Mouse (Mus musculus) neural tube, embryonic 14.5 days (tissue): ENCODE data around the gene Fuca1. TPM values are rescaled to one million over a fixed set of nuclear protein-coding genes. Genes with fewer than 3 reads are reported as not detected.

Experiments used
- ATAC-seq: fragments of 200-750 bp; cut with Nextera tagmentation; 2 replicates; pipeline ENCODE4 v1.8.0; 2017; ENCODE audit warnings: low read depth, mild to moderate bottlenecking, moderate TSS enrichment, moderate library complexity
- H3K27ac ChIP-seq: fragments of 300-500 bp; sonication (generic); 2 replicates; pipeline ENCODE4 v1.5.1; 2014; ENCODE audit warnings: low read depth, mild to moderate bottlenecking, control low read depth, low read length, moderate library complexity, mixed read lengths
- H3K27me3 ChIP-seq: fragments of 300-500 bp; sonication (generic); 2 replicates; pipeline ENCODE4 v1.6.1; 2014; ENCODE audit warnings: low read length; ENCODE audit not compliant: control insufficient read depth, insufficient read depth
- H3K36me3 ChIP-seq: fragments of 300-500 bp; sonication (generic); 2 replicates; pipeline ENCODE4 v1.6.1; 2014; ENCODE audit warnings: low read length, mixed read lengths; ENCODE audit not compliant: control insufficient read depth, insufficient read depth
- H3K4me1 ChIP-seq: fragments of 300-500 bp; sonication (generic); 2 replicates; pipeline ENCODE4 v1.6.1; 2014; ENCODE audit warnings: low read length; ENCODE audit not compliant: control insufficient read depth, insufficient read depth
- H3K4me2 ChIP-seq: fragments of 300-500 bp; sonication (generic); 2 replicates; pipeline ENCODE4 v1.6.1; 2014; ENCODE audit warnings: mild to moderate bottlenecking, low read depth, low read length, control low read depth
- H3K4me3 ChIP-seq: fragments of 300-500 bp; sonication (generic); 2 replicates; pipeline ENCODE4 v1.5.1; 2014; ENCODE audit warnings: low read depth, low read length, control low read depth, mixed read lengths
- H3K9ac ChIP-seq: fragments of 300-500 bp; sonication (generic); replicated peaks from 2 replicates; pipeline ENCODE4 v1.6.1; 2014; ENCODE audit warnings: low read depth, mild to moderate bottlenecking, control low read depth, low read length, mixed read lengths
- H3K9me3 ChIP-seq: fragments of 300-500 bp; sonication (generic); 2 replicates; pipeline ENCODE4 v1.6.1; 2016; ENCODE audit warnings: low read length; ENCODE audit not compliant: control insufficient read depth
- WGBS: fragments of 180-500 bp; shearing (Covaris S2); extraction: QIAGEN DNeasy Blood & Tissue Kit; methylation state at CpG from one replicate; pipeline ENCODE4 v1.1.7; 2014; 5-methylcytosine and 5-hydroxymethylcytosine counted together
- polyA plus RNA-seq: library from polyadenylated mRNA; unstranded; fragments of >200 nt; fragmentation: Nextera tagmentation; extraction: Ambion mirVana; gene quantifications from 2 replicates; pipeline ENCODE4 v1.2.1, GENCODE M21; 2014

The Fuca1 gene
- polyA plus RNA-seq, 1 experiment from 2014 or later, result 70.6 TPM

GRCm38 (mm10) chr4:135912835-135913234 is 7.7 kb upstream of the Fuca1 start:
- 5% methylated on average over 3 of the region's 3 CpGs for WGBS
- H3K9me3 ChIP-seq, result no peaks in the 10 kb centered on the region
- H3K27me3 ChIP-seq, result no peaks in the 10 kb centered on the region
- no peaks in the 10 kb centered on the region for H3K36me3 ChIP-seq
- 0 out of 2 replicates have a peak, but pooled peaks have one; percentile 51 for ATAC-seq
- H3K9ac ChIP-seq, result no peak overlapping the region
- H3K4me1 ChIP-seq, result no peaks in the 10 kb centered on the region
- H3K4me2 ChIP-seq, result no peak overlapping the region
- peak overlapping the region; percentile 52 for H3K27ac ChIP-seq
- H3K4me3 ChIP-seq, result no peak overlapping the region

- ATAC-seq, result no peak
- Histone ChIP-seq H3K9me3 (no peaks in the 10 kb centered on the region), H3K27ac (no peak overlapping the region), H3K27me3 (no peaks in the 10 kb centered on the region), H3K4me3 (no peak overlapping the region), H3K4me1 (no peaks in the 10 kb centered on the region), H3K9ac (no peak overlapping the region), H3K36me3 (no peaks in the 10 kb centered on the region), H3K4me2 (no peak overlapping the region)
- WGBS, result 78% methylated on average over 4 of the region's 4 CpGs
Measured at GRCm38 (mm10) chr4:135913433-135913832, 7.1 kb upstream of the Fuca1 start.

GRCm38 (mm10) chr4:135918635-135919279 is 1.8 kb upstream of the Fuca1 start:
- Histone ChIP-seq H3K9ac (no peak overlapping the region), H3K36me3 (no peaks in the 10 kb centered on the region), H3K27ac (no peak overlapping the region), H3K4me1 (peaks cover 6% of the 10 kb centered on the region), H3K4me2 (no peak overlapping the region), H3K27me3 (no peaks in the 10 kb centered on the region), H3K9me3 (no peaks in the 10 kb centered on the region), H3K4me3 (no peak overlapping the region)
- 92% methylated on average over 13 of the region's 13 CpGs for WGBS
- ATAC-seq, result no peak

GRCm38 (mm10) chr4:135919280-135919639 is 1.3 kb upstream of the Fuca1 start:
- Histone ChIP-seq H3K36me3 (no peaks in the 10 kb centered on the region), H3K27me3 (no peaks in the 10 kb centered on the region), H3K27ac (no peak overlapping the region), H3K9me3 (no peaks in the 10 kb centered on the region), H3K4me1 (peaks cover 6% of the 10 kb centered on the region), H3K4me3 (no peak overlapping the region), H3K4me2 (no peak overlapping the region), H3K9ac (no peak overlapping the region)
- 95% methylated on average over 3 of the region's 3 CpGs for WGBS
- no peak for ATAC-seq

- peaks cover 6% of the 10 kb centered on the region for H3K4me1 ChIP-seq
- WGBS, result 6% methylated on average over 26 of the region's 26 CpGs
- no peak for ATAC-seq
Measured at GRCm38 (mm10) chr4:135921257-135922120, 954 bp downstream of the Fuca1 start.

GRCm38 (mm10) chr4:135922190-135922589 is 1.7 kb downstream of the Fuca1 start:
- Histone ChIP-seq H3K4me3 (no peak overlapping the region; the same call in 1 of the 2 replicates), H3K27ac (no peak overlapping the region), H3K4me2 (peak overlapping the region; percentile 60; the same call in 1 of the 2 replicates), H3K9me3 (no peaks in the 10 kb centered on the region), H3K9ac (no peak overlapping the region), H3K36me3 (no peaks in the 10 kb centered on the region), H3K27me3 (no peaks in the 10 kb centered on the region), H3K4me1 (peaks cover 6% of the 10 kb centered on the region)
- 91% methylated on average over 1 of the region's 1 CpGs for WGBS
- no peak for ATAC-seq

More at GRCm38 (mm10) chr4:135921257-135922120, 954 bp downstream of the Fuca1 start:
- Histone ChIP-seq H3K27me3 (no peaks in the 10 kb centered on the region), H3K9me3 (no peaks in the 10 kb centered on the region), H3K4me2 (peak overlapping the region; percentile 60), H3K27ac (peak overlapping the region; percentile 70), H3K4me3 (peak overlapping the region; percentile 71), H3K36me3 (no peaks in the 10 kb centered on the region), H3K9ac (peak overlapping the region; percentile 68)

GRCm38 (mm10) chr4:135924418-135924817 is 3.9 kb downstream of the Fuca1 start:
- H3K4me1 ChIP-seq, result peaks cover 6% of the 10 kb centered on the region
- H3K27ac ChIP-seq, result no peak overlapping the region
- no peaks in the 10 kb centered on the region for H3K27me3 ChIP-seq
- 93% methylated on average over 2 of the region's 2 CpGs for WGBS
- H3K4me3 ChIP-seq, result no peak overlapping the region
- H3K4me2 ChIP-seq, result no peak overlapping the region
- no peak overlapping the region for H3K9ac ChIP-seq
- no peaks in the 10 kb centered on the region for H3K9me3 ChIP-seq
- H3K36me3 ChIP-seq, result no peaks in the 10 kb centered on the region
- no peak for ATAC-seq

- Histone ChIP-seq H3K27ac (no peak overlapping the region), H3K36me3 (no peaks in the 10 kb centered on the region; the same call in 1 of the 2 replicates), H3K9me3 (no peaks in the 10 kb centered on the region), H3K4me3 (no peak overlapping the region), H3K4me2 (no peak overlapping the region), H3K9ac (no peak overlapping the region), H3K4me1 (peaks cover 6% of the 10 kb centered on the region), H3K27me3 (no peaks in the 10 kb centered on the region)
- WGBS, result 80% methylated on average over 5 of the region's 5 CpGs
- ATAC-seq, result no peak
Measured at GRCm38 (mm10) chr4:135925341-135925740, 4.8 kb downstream of the Fuca1 start.

- 90% methylated on average over 10 of the region's 10 CpGs for whole genome bisulfite sequencing
- Histone ChIP-seq H3K4me1 (peaks cover 6% of the 10 kb centered on the region), H3K27me3 (no peaks in the 10 kb centered on the region), H3K4me3 (no peak overlapping the region), H3K9ac (no peak overlapping the region), H3K27ac (no peak overlapping the region), H3K36me3 (peaks cover 2% of the 10 kb centered on the region), H3K9me3 (no peaks in the 10 kb centered on the region), H3K4me2 (no peak overlapping the region)
- ATAC-seq, result no peak
Measured at GRCm38 (mm10) chr4:135926195-135926808, 5.8 kb downstream of the Fuca1 start.
